Mouse (Mus musculus) liver, postnatal 0 days (tissue): ENCODE data around the gene Grid2ip.

Experiments used
- CTCF ChIP-seq: sonication (generic); IDR thresholded peaks from 2 replicates; pipeline ENCODE4 v1.5.1; 2016; ENCODE audit warnings: antibody characterized with exemption, low read depth
- EP300 ChIP-seq: IDR thresholded peaks from 2 replicates; pipeline ENCODE4 v1.6.1; 2016; ENCODE audit warnings: antibody characterized with exemption, low read depth, mild to moderate bottlenecking

DNA sequence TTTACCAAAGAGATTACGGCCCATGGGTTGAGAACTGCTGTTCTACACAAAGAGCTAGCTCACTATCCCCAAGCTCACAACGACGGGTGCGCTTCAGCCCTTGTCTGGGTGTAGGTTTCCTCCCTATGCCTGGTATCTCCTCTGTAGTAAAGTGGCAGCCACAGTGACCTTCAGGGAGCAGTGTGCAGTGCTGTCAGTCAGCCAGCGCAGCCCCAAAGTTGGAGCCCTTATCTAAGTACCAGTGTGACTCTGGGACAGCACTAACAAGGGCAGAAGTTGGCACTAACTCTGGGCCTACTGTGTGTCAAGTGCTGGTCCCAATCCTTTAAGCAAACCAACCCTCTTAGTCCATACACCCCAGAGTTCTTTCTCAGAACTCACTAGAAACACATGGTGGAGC is 48.3 kb upstream of the Grid2ip start:
- TF ChIP-seq CTCF (no peak), EP300 (no peak)
